Mouse (Mus musculus) A20 (cell line): ENCODE measurements around the gene Foxp2.

Experiments
- DNase-seq: peaks from one replicate; pipeline ENCODE4 v3.0.0-alpha.2; 2011; ENCODE audit warnings: low read depth, low spot score

Foxp2 gene

GRCm38 (mm10) chr6:14901183-14901970, at the start of gene Foxp2:
Gene Foxp2, plus strand, starts transcription at chr6:14901349.
- DNase-seq, result no peak

DNA sequence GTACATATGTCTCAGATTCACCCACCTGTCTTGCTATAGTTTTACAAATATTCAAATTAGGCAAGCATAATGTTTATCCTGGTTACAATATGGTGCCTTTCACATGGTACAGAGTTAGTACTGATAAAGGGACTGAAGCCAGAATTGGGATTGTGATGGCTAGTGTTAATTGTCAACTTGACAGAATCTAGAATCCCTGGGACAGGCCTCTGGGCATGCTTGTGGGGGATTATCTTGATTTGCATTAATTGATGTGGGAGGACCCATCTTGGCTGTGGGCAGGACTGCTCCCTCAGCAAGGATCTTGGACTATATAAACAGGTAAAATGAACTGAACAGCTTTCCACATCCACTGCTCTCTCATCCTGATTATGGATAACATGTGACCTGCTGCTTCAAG, 15.9 kb upstream of the Foxp2 start:
- DNase-seq, result no peak

DNA sequence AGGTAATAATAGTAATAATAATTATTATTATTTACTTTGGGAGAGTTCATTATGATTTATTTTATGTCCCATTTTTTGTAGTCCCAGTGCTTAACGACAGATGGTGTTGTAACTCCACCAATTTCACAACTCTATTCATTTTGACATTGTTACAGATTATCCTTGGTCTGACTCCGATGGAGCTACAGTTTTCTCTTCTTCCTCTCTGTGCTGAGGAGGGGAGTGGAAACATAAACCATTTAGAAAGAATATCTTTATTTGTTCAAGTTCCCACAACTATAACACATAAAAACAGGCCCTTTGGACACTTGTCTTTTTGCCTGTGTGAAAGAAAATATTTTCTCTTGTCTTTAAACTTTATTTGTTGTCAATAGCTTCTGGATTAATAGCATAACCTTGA, 4.1 kb upstream of the Foxp2 start:
- DNase-seq, result peak; percentile 4

DNA sequence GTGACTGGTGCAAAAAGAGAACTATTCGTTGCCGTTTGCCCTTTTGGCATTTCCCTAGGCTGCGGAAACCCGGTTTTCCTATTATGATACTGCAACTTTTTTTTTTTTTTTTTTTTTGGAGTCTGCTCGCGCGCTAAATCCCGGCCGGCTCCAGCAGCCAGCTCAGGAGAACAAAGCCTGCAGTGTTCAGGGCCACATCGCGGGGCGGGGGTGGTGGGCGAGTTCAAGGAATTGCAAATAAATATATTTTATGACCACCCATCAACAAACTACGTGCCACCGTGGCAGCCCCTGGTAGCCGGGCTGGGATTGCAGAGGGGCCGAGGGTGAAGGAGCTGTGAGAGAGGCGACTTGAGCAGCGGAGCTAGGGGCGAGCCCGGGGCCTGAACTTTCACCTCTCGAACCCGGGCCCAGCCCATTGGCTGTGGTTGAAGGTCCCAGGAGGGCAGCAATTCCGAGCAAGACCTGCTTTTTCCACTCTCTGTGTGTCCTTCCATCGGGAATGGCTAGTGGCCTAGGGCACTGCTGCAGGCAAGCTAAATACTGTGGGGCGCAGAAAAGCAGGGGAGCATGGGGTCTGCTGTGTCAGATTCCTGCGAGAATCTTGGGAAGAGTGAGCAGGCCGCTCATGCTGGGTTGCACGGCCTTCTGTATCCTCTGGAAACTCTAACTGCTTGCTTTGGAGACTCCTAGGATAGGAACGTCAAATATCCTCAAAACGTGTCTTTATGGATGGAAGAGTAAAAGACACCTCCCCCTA, 2.9 kb upstream of the Foxp2 start:
- DNase-seq, result no peak

GRCm38 (mm10) chr6:14899021-14899610, 2.0 kb upstream of the Foxp2 start:
- DNase-seq, result no peak

DNA sequence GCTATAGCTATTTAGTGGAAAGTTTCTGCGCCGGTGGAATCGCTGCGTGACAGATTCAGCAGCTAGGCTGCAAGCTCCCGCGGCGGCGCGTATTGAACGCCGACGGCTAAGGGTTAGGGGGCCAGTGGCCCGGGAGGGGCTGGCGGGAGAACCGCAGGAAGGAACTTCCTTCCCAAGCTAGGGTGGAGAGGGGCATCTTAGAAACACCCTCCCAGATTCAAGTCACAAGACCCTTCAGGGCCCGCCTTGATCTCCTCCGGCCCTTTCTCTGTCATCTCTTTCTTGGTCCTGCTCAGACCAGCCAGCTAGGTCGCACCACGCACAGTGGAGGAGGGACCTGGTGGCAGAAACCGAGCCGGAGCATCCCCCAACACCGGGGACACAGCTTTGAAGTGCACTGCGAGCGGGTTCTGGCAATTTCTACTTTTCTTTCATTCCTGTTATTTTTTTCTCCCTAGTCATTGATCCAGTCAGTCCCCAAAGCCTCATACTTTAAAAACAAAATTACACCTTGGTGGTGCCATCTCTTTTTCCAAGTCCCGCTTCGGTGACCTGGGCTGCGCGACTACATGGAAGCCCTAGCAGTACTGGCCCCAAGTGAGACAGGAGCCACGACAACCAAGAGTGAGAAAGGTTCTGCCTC, 1.1 kb upstream of the Foxp2 start:
- no peak for DNase-seq

GRCm38 (mm10) chr6:14900579-14901021, 549 bp upstream of the Foxp2 start:
- no peak for DNase-seq

GRCm38 (mm10) chr6:14901971-14902670, 972 bp downstream of the Foxp2 start:
- no peak for DNase-seq

DNA sequence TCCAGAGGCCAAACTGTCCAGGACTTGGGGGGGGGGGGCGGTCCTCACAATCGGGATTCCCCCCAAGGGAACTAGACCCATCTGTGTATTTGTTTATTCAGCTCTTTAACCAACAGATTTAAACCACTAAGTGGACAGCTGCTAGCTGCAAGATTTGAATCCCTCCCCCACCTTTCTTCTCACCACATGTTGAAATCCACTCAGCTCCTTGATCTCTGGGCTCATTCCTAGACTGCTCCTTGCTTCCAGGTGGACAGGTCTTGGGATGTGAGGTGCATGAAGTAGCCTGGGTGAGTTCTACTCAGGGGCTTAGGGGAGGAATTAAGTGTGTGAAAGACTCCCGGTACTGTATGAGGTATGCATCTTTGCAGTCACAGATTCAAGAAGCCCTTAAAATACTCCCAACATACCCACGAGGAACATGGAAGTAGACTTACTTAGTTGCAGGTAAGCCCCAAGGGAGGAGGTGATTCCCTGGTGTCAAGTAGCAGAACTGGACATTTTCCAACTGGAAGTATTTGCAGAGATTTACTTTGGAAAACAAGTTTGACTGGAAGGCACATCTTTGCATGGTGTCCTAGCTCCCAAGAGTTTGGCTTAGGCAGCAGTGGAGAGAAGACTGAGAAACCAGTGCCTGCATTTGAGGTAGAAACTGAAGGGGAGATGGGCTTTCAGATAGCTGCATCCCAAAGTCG, 2.3 kb downstream of the Foxp2 start:
- DNase-seq, result no peak

DNA sequence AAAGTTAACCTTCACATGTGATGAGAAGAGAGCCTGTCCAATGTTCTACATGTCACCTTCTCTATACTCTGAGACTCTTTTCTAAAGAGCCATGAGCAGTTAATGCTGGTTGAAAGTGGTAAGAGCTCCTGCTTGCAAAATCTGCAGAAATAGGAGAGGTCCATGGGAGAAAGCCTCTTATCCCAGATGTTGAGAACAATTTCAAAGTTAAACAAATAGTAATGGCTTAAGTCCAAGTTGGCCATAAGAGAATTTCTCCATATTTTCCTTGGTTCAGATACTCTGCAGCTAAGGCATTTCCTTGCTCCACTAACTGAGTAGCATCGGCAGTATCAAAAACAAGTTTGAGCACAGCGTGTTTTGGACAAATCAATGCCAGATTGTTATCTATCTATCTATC, 13.9 kb downstream of the Foxp2 start:
- no peak for DNase-seq

- no peak for DNase-seq
Measured at GRCm38 (mm10) chr6:14922704-14923103, 21.6 kb downstream of the Foxp2 start.

- DNase-seq, result no peak
Measured at GRCm38 (mm10) chr6:14924976-14925489, 23.9 kb downstream of the Foxp2 start.

GRCm38 (mm10) chr6:14951060-14951459, 49.9 kb downstream of the Foxp2 start:
- DNase-seq, result no peak

DNA sequence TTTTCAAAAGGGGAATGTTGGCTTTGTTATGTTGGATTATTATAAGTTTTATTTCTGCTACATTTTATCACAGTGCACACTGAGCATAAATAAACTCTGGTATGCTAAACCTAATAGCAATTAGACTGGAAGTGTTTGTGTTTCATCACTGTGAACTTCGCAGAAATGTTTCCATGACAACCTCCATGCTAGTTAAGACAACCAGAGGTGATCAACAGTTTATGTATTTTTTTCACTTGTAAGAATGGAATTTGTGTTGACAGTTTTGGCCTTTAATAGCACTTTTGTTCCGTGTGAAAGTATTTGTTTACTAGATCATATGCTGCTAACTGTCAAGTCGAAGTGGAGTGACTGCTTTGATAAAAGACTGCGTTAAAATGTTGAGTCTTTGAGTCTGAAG, 51.6 kb downstream of the Foxp2 start:
- DNase-seq, result no peak

- DNase-seq, result no peak
Measured at GRCm38 (mm10) chr6:14977042-14977441, 75.9 kb downstream of the Foxp2 start.

- no peak for DNase-seq
Measured at GRCm38 (mm10) chr6:14978201-14978600, 77.1 kb downstream of the Foxp2 start.

DNA sequence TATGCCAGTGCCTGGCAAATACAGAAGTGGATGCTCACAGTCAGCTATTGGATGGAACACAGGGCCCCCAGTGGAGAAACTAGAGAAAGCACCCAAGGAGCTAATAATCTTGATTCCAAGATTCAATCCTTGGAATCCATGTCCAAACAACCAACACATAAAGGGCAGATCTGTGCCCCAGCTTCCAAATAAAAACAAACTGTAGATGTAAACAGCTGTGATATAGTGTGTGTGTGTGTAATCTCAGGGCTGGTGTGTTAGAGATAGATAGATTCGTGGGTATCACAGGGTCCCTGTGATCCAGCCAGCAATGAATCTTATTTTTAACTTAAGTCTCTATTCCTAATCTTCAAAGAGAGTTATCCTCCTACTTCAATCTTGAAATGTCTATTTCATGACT, 107.0 kb downstream of the Foxp2 start:
- no peak for DNase-seq

DNA sequence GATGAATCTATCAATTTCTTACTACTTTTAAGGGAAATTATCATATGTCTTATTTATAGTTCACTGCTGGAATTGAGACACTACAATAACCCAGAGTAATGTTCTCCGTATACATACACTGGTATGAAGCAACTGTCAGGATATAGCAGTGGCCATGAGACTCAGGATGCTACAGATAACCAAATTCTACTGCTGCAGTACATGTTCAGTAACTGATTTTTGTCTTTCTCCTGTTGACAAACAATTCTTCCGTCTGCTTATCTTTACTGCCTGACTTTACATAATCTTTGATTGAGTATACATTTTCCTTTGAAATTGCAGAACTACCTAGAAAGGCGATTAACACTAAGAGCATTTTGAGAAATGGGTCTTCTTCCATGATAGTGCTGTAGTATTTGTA, 127.3 kb downstream of the Foxp2 start:
- DNase-seq, result no peak

GRCm38 (mm10) chr6:15029446-15030125, 128.4 kb downstream of the Foxp2 start:
- no peak for DNase-seq

DNA sequence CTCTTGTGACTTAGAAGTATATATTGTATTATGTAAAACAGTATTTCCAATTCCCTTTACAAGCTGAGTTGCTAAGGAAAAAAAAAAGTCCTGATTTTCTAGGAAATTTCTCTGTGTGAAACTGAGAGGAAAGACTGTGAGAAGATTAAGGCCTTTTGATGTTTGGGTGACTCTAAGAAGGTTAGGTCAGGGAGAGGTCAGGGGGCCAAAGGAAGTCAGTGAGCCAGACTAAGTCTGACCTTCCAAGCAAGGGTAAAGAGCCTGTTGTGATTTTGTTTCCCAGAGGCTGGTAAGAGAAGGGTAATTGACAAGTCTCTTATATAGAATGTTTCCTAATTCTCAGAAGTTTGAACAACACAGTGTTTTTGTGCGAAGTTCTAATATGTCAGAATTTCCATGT, 162.1 kb downstream of the Foxp2 start:
- no peak for DNase-seq
